Mouse (Mus musculus) layer of hippocampus, adult 18-20 months (tissue): ENCODE results near the gene Slc8a1. TPM values are rescaled to one million over a fixed set of nuclear protein-coding genes. Genes with fewer than 3 reads are reported as not detected.

ENCODE experiments used
- DNase-seq, 2 experiments: peaks; one replicate each; pipeline ENCODE4 v3.0.0; 2022; ENCODE audit warnings: low spot score in 2 of 2
- total RNA-seq, 2 experiments: library from RNA; stranded (reverse); gene quantifications; 2 replicates each; pipeline ENCODE4 v1.2.3; 2021

The Slc8a1 gene
- total RNA-seq, 2 experiments from 2014 or later, result 295 to 301 TPM

GRCm38 (mm10) chr17:81432733-81433132, 305.4 kb downstream of the Slc8a1 start:
- DNase-seq, result no peak

DNA sequence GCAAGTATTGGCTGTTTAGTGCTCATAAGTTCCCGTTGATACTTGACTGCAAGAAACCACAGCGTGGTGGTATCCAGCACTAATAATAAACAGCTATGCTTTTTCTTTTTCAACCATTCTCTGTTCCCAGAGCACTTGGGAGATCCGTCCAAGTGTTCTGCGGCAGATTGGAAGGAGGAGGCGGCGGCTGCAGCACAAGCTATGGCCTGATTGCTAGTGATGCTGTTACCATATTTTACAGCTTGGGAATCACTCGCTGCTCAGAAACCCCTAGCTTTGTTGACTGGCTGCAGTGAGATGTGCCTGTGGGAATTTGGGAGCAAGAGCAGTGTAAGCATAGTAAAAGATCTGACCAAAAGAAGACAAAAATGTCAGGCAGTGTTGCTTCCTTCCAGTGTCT, 310.9 kb downstream of the Slc8a1 start:
- DNase-seq, result peak; percentile 70 to 80

GRCm38 (mm10) chr17:81424256-81424912, 313.8 kb downstream of the Slc8a1 start:
- no peak for DNase-seq

- DNase-seq, result peak; percentile 38 to 44
Measured at GRCm38 (mm10) chr17:81419802-81420459, 318.2 kb downstream of the Slc8a1 start.

GRCm38 (mm10) chr17:81416361-81417114, 321.6 kb downstream of the Slc8a1 start:
- no peak for DNase-seq

- DNase-seq, result peak in 1 of 2 experiments; percentile 14
Measured at GRCm38 (mm10) chr17:81412736-81413135, 325.4 kb downstream of the Slc8a1 start.

GRCm38 (mm10) chr17:81404225-81404624, 334.0 kb downstream of the Slc8a1 start:
- no peak for DNase-seq

GRCm38 (mm10) chr17:81403121-81403520, 335.1 kb downstream of the Slc8a1 start:
- no peak for DNase-seq

DNA sequence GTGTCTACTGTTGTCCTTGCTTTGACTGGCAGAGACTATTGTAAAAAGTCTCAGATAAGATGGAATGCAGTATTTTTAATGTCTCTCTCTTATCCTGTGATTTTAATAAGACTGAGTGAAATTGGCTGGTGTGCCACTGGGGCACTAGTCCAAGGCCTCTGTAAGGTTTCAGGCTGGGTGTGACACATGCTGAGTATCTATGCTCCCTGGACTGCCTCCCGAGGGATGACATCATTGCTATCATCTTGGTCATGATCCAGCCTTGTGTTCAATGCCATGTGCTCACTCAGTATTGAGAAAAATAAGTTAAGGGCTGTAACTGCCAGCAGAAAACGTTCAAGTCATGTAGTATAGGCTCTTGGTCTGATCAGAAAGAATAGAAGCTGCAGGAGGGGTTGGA, 335.5 kb downstream of the Slc8a1 start:
- peak; percentile 65 to 89 for DNase-seq

DNA sequence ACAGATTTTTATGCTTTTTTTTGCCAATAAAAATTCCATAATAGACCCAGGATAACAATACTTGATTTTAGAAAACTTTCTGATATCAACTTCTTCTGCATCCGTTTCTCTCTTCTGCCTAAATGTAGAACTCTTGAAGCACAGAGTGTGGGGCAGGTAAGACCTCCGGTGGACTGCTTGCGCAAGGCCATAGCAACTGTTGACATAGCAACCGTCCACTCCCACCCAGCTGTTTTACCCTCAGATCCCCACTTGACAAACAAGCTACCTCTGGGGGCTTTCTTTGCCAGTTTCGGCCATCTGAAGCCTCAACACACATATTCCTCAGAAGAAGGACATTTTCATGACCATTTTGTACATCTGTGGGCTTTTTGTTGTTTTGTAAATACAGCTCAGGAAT, 337.8 kb downstream of the Slc8a1 start:
- DNase-seq, result no peak

GRCm38 (mm10) chr17:81397434-81397833, 340.7 kb downstream of the Slc8a1 start:
- no peak for DNase-seq

DNA sequence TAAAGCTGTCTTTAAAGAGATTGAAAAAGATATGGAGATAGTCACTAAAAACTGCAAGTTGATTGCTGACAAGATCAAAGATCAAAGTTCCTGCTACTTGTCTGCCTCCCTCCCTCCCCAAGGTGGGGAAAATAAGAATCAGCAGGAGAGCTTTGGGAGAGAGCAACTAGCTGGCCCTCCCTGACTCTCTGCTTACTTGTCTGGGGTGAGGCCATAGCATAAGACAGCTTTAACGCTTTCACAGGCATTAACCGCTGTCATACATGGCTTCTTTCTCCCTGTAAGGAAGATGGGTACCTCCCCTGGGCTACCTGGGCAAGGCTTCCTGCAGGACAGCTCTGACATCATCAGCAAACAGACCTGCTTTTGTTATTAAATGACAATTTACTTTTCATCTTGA, 344.1 kb downstream of the Slc8a1 start:
- DNase-seq, result no peak

DNA sequence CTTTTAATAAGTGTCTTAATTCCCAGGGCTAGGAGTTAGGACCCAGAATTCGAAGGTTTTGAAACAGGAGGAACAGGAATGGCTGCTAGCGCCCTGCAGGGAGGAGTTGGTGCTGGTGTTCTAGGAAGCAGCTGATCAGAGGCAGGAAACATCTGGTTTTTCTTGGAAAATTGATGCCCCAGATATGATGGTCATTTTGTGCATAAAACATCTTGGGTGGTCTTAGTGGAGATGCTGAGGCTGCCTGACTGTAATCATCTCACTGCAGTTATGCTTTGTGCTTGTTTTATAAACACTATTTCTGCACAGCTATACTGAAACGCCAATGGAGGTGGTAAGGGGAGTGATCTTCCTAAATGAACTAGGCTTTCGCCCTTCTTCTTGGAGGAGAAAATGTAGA, 345.1 kb downstream of the Slc8a1 start:
- DNase-seq, result no peak

- DNase-seq, result no peak
Measured at GRCm38 (mm10) chr17:81391478-81391877, 346.7 kb downstream of the Slc8a1 start.

GRCm38 (mm10) chr17:81390790-81391189, 347.4 kb downstream of the Slc8a1 start:
- DNase-seq, result no peak

GRCm38 (mm10) chr17:81386118-81386517, 352.1 kb downstream of the Slc8a1 start:
- DNase-seq, result no peak

DNA sequence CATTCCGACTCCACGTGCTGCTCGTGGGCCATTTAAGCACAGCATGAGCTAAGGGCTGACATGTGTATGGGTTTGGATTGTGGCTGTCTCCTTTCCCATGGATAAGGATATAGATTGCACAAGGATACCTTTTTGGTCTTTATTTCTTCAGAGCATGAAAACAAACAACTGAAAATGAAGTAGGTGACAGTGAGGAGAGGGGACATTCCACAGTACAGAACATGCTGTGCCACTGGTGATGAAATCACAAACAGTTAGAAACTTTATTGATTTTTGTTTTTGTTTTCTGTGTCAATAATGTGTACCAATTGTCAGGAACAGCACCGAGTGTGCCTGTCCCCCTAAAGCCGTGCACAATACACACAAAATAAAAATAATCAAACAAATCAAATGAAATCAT, 352.7 kb downstream of the Slc8a1 start:
- DNase-seq, result no peak

- DNase-seq, result no peak
Measured at GRCm38 (mm10) chr17:81383461-81383860, 354.7 kb downstream of the Slc8a1 start.

- no peak for DNase-seq
Measured at GRCm38 (mm10) chr17:81378436-81378835, 359.7 kb downstream of the Slc8a1 start.

DNA sequence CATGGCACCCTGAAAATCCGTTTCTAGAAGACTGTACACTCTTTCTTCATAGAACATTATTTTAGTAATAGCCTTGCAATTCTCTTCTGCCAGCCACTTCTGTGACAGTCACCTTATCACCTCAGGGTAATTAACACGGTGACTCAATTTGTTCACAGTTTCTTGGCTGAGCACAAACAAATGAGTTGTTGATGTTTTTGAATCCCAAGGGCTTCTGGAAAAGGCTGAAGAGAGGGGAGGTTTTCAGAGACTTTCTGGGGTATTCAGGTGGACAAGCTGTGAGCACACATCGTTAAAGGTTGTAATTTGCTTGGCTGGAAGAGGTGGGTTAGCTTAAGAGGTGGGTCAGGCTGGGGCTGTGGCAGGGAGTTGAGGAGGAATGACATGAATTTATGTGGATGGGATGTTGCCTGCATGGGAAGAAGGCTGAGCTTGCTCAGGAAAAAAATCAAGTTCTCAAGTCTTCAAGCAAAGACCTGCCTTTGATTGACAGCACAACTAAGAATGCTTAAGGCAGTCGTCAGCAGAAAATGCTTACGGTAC, 360.3 kb downstream of the Slc8a1 start:
- no peak for DNase-seq

- DNase-seq, result no peak
Measured at GRCm38 (mm10) chr17:81377195-81377594, 361.0 kb downstream of the Slc8a1 start.

DNA sequence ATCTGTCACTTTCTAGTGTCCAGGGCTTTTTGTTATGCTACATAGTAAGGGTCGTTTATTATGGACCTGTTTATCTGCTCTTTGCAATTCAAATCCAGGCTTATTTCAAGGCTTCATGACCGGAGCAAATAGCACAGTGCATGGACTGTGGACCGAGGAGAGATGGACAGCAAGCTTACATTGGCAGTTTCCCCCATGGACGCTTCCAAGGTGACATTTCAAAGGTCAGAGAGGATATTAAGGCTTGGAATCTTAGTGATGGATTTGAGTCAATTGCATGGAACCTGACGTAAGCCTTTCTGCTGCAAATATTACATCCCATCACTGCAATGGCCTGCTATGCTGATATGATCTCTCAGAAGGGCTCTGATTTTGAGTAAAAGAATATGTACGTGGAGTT, 362.3 kb downstream of the Slc8a1 start:
- DNase-seq, result no peak
